10 mouse cellular contexts compared by ENCODE assay signal in genomic region chr10:12549261-12549660, GRCm38 (mm10).
A peak's percentile ranks its signal among the peaks of the same experiment; 100 is the strongest.
DNase-seq lines count a peak whose midpoint lies in the region; ATAC-seq and TF ChIP-seq lines count a peak whose summit lies in the region.
"Had no signal": no experiment of that assay in that cellular context is flagged by ENCODE, and none has a peak within 500 bp of the region (broad histone marks: within the 10 kb centered on the region; RNA-seq: fewer than 3 reads in every experiment).

No protein-coding gene starts in this region.

- intact Hi-C loops in heart, postnatal 14 days (cut with DNase I): no loop called here
- intact Hi-C loops in left cerebral cortex, postnatal 4 days (cut with DNase I): no loop called here

- no peak overlapping the region for H3K9ac ChIP-seq in heart, embryonic 15.5 days
- H3K9ac ChIP-seq in lung, embryonic 15.5 days: no peak overlapping the region
- H3K9ac ChIP-seq in embryonic facial prominence, embryonic 12.5 days: no peak overlapping the region
- no peak overlapping the region for H3K9ac ChIP-seq in liver, embryonic 14.5 days (replicated peaks)

- TF ChIP-seq CTCF in liver, embryonic 14.5 days (IDR thresholded peaks at IDR 0.05; ENCODE audit: low read depth): no peak

- 39% methylated on average over 5 of the region's 5 CpGs for WGBS in heart, embryonic 15.5 days
- WGBS in lung, embryonic 15.5 days: 25% methylated on average over 5 of the region's 5 CpGs
- 22% methylated on average over 5 of the region's 5 CpGs for WGBS in embryonic facial prominence, embryonic 12.5 days
- 25% methylated on average over 5 of the region's 5 CpGs for WGBS in liver, embryonic 14.5 days (ENCODE audit: insufficient replicate concordance)

- H3K27ac ChIP-seq in heart, embryonic 15.5 days: no peak overlapping the region
- H3K27ac ChIP-seq in lung, embryonic 15.5 days: no peak overlapping the region
- no peak overlapping the region for H3K27ac ChIP-seq in embryonic facial prominence, embryonic 12.5 days
- H3K27ac ChIP-seq in liver, embryonic 14.5 days: no peak overlapping the region
- H3K27ac ChIP-seq: layer of hippocampus, adult 2 months had no signal

- no peak for ATAC-seq in heart, embryonic 15.5 days (replicated peaks; ENCODE audit: insufficient number of reproducible peaks, insufficient read depth, low FRiP score, low read depth)
- ATAC-seq in lung, embryonic 15.5 days (ENCODE audit: borderline replicate concordance, extremely low read depth, low FRiP score, low TSS enrichment): no peak
- no peak for ATAC-seq in embryonic facial prominence, embryonic 12.5 days (ENCODE audit: insufficient number of reproducible peaks, insufficient read depth, low FRiP score, low TSS enrichment)
- ATAC-seq in liver, embryonic 14.5 days (ENCODE audit: insufficient read depth): no peak

- peak overlapping the region; percentile 71; the same call in 1 of the 2 replicates for H3K4me2 ChIP-seq in heart, embryonic 15.5 days
- peak overlapping the region; percentile 63 for H3K4me2 ChIP-seq in lung, embryonic 15.5 days
- peak overlapping the region; percentile 64 for H3K4me2 ChIP-seq in embryonic facial prominence, embryonic 12.5 days (replicated peaks)
- H3K4me2 ChIP-seq in liver, embryonic 14.5 days (ENCODE audit: low read depth): peak overlapping the region; percentile 58; the same call in 1 of the 2 replicates

- no peak for TF ChIP-seq EP300 in liver, embryonic 14.5 days (IDR thresholded peaks at IDR 0.05; ENCODE audit: low read depth)

- DNase-seq in heart, postnatal 14 days: no peak
- no peak for DNase-seq in lung, postnatal 36 days
- DNase-seq in liver, embryonic 14.5 days (ENCODE audit: low read depth in 3 of 3, low spot score in 3 of 3): no peak
- DNase-seq in testis, postnatal 10 days (ENCODE audit: low spot score): no peak
- no peak for DNase-seq in left cerebral cortex, postnatal 4 days
- DNase-seq: cerebellum, adult 2 months had no signal

- H3K4me3 ChIP-seq in heart, embryonic 15.5 days: no peak overlapping the region
- H3K4me3 ChIP-seq in lung, embryonic 15.5 days: no peak overlapping the region; the same call in 1 of the 2 replicates
- H3K4me3 ChIP-seq in embryonic facial prominence, embryonic 12.5 days: no peak overlapping the region
- H3K4me3 ChIP-seq in liver, embryonic 14.5 days (ENCODE audit: insufficient read depth in 1 of 2, low read depth in 2 of 2, low read length in 2 of 2): no peak overlapping the region

- peaks cover 20% of the 10 kb centered on the region for H3K4me1 ChIP-seq in heart, embryonic 15.5 days (replicated peaks)
- H3K4me1 ChIP-seq in lung, embryonic 15.5 days: peaks cover 27% of the 10 kb centered on the region
- peaks cover 28% of the 10 kb centered on the region for H3K4me1 ChIP-seq in embryonic facial prominence, embryonic 12.5 days
- no peaks in the 10 kb centered on the region; a peak in 1 of 4 replicates for H3K4me1 ChIP-seq in liver, embryonic 14.5 days (replicated peaks; ENCODE audit: control insufficient read depth in 2 of 2, insufficient read depth in 2 of 2, low read length in 1 of 2)

- H3K27me3 ChIP-seq in heart, embryonic 15.5 days: no peaks in the 10 kb centered on the region
- H3K27me3 ChIP-seq in lung, embryonic 15.5 days: no peaks in the 10 kb centered on the region
- H3K27me3 ChIP-seq in embryonic facial prominence, embryonic 12.5 days: no peaks in the 10 kb centered on the region
- no peaks in the 10 kb centered on the region for H3K27me3 ChIP-seq in liver, embryonic 14.5 days (ENCODE audit: control insufficient read depth, insufficient read depth, low read length)

- H3K36me3 ChIP-seq in heart, embryonic 15.5 days: no peaks in the 10 kb centered on the region
- H3K36me3 ChIP-seq in lung, embryonic 15.5 days: no peaks in the 10 kb centered on the region
- H3K36me3 ChIP-seq in embryonic facial prominence, embryonic 12.5 days: no peaks in the 10 kb centered on the region
- no peaks in the 10 kb centered on the region for H3K36me3 ChIP-seq in liver, embryonic 14.5 days (replicated peaks; ENCODE audit: control insufficient read depth, insufficient read depth, low read depth)

- H3K9me3 ChIP-seq in heart, embryonic 15.5 days (replicated peaks): no peaks in the 10 kb centered on the region
- no peaks in the 10 kb centered on the region for H3K9me3 ChIP-seq in lung, embryonic 15.5 days
- no peaks in the 10 kb centered on the region for H3K9me3 ChIP-seq in embryonic facial prominence, embryonic 12.5 days
- no peaks in the 10 kb centered on the region for H3K9me3 ChIP-seq in liver, embryonic 14.5 days (ENCODE audit: control insufficient read depth, low read length)
